Mouse (Mus musculus): ENCODE measurements around the gene Rhox3e.
"Not testable (repeated sequence)": the region's sequence is repeated elsewhere in the genome, so short reads cannot be mapped to it uniquely, and the experiment has no call there.

The Rhox3e gene

GRCm38 (mm10) chrX:37541719-37542118 lies at the start of gene Rhox3e:
Gene Rhox3e (plus strand): TSS chrX:37542019.
- not testable (repeated sequence) for DNase-seq (ENCODE audit: extremely low spot score, low spot score)

- DNase-seq (ENCODE audit: extremely low spot score, low spot score): not testable (repeated sequence)
Observed at GRCm38 (mm10) chrX:37514059-37514458, 27.8 kb upstream of the Rhox3e start, which contains the start of gene Rhox4d. Gene Rhox4d (plus strand): TSS chrX:37514359.

GRCm38 (mm10) chrX:37530152-37530551 lies 11.7 kb upstream of the Rhox3e start, which contains the start of gene Rhox2e:
Gene Rhox2e (plus strand): TSS chrX:37530452.
- not testable (repeated sequence) for DNase-seq (ENCODE audit: extremely low spot score, low spot score)

GRCm38 (mm10) chrX:37557112-37557511 lies 15.3 kb downstream of the Rhox3e start, which contains the start of gene Rhox4e:
Gene Rhox4e (plus strand): TSS chrX:37557412.
- not testable (repeated sequence) for DNase-seq (ENCODE audit: extremely low spot score, low spot score)

- DNase-seq (ENCODE audit: extremely low spot score, low spot score): not testable (repeated sequence)
Observed at GRCm38 (mm10) chrX:37571105-37571504, 29.3 kb downstream of the Rhox3e start, which contains the start of gene Rhox2f. Gene Rhox2f (plus strand): TSS chrX:37571405.

- DNase-seq (ENCODE audit: extremely low spot score, low spot score): not testable (repeated sequence)
Observed at GRCm38 (mm10) chrX:37572638-37573037, 30.8 kb downstream of the Rhox3e start.

- DNase-seq (ENCODE audit: extremely low spot score, low spot score): not testable (repeated sequence)
Observed at GRCm38 (mm10) chrX:37580692-37581091, 38.9 kb downstream of the Rhox3e start, which contains the start of gene Rhox3f. Gene Rhox3f (plus strand): TSS chrX:37580992.
